Mouse (Mus musculus): ENCODE data around the gene Gm4559.
"Not testable (repeated sequence)": the region's sequence is repeated elsewhere in the genome, so short reads cannot be mapped to it uniquely, and the experiment has no call there.

- TF ChIP-seq ZNF384 (IDR thresholded peaks at IDR 0.05; ENCODE audit: low read depth, low read length); CHD2 (IDR thresholded peaks at IDR 0.05; ENCODE audit: low read depth, low read length); MAFK (IDR thresholded peaks at IDR 0.05; ENCODE audit: insufficient read depth, low read depth, low read length); HCFC1 (IDR thresholded peaks at IDR 0.05; ENCODE audit: borderline replicate concordance, insufficient read depth, low read length); ZC3H11A (IDR thresholded peaks at IDR 0.05; ENCODE audit: borderline replicate concordance, low read depth, low read length): not testable (repeated sequence)
Measured at GRCm38 (mm10) chr7:142293851-142294250, 19.7 kb upstream of the Gm4559 start.

Data from ES-E14 (cell line).